Mouse (Mus musculus): ENCODE results near the gene Olfr800.

GRCm38 (mm10) chr10:129627834-129628233 lies 29.7 kb upstream of the Olfr800 start, which contains the start of gene Olfr798:
- TF ChIP-seq GATA1 (IDR thresholded peaks at IDR 0.05; ENCODE audit: borderline replicate concordance, low read length), result no peak
- TF ChIP-seq FLI1 (IDR thresholded peaks at IDR 0.05; ENCODE audit: low read length), result no peak
